Mouse (Mus musculus): ENCODE measurements around the gene Ubox5. TPM values are rescaled to one million over a fixed set of nuclear protein-coding genes. Genes with fewer than 3 reads are reported as not detected.
"Not testable (repeated sequence)": the region's sequence is repeated elsewhere in the genome, so short reads cannot be mapped to it uniquely, and the experiment has no call there.

Ubox5 gene
- polyA plus RNA-seq, 1 experiment from 2014 or later = 7.5 TPM

GRCm38 (mm10) chr2:130658530-130658929, 28.7 kb upstream of the Ubox5 start:
- 98% methylated on average over 10 of the region's 10 CpGs for WGBS
- no peaks in the 10 kb centered on the region for H3K9me3 ChIP-seq (replicated peaks; ENCODE audit: low read length)
- no peak overlapping the region for H3K27ac ChIP-seq
- H3K36me3 ChIP-seq (ENCODE audit: insufficient read depth, low read length) = peaks cover 66% of the 10 kb centered on the region
- H3K27me3 ChIP-seq (ENCODE audit: insufficient read depth, low read length) = no peaks in the 10 kb centered on the region
- no peaks in the 10 kb centered on the region; the same call in 1 of the 2 replicates for H3K4me1 ChIP-seq (replicated peaks; ENCODE audit: insufficient read depth, low read length)
- ATAC-seq (replicated peaks; ENCODE audit: low FRiP score, low read depth) (no peak), DNase-seq (ENCODE audit: low spot score) (no peak)
- no peak overlapping the region for H3K9ac ChIP-seq (ENCODE audit: low read depth, low read length)
- H3K4me3 ChIP-seq (replicated peaks; ENCODE audit: low read depth, low read length) = no peak overlapping the region
- H3K4me2 ChIP-seq (ENCODE audit: low read length) = no peak overlapping the region
- TF ChIP-seq CTCF (IDR thresholded peaks at IDR 0.05; ENCODE audit: low read depth) = no peak

- Histone ChIP-seq H3K4me3 (replicated peaks; ENCODE audit: low read depth, low read length) (no peak overlapping the region), H3K27ac (no peak overlapping the region), H3K36me3 (ENCODE audit: insufficient read depth, low read length) (peaks cover 65% of the 10 kb centered on the region), H3K9me3 (replicated peaks; ENCODE audit: low read length) (no peaks in the 10 kb centered on the region), H3K9ac (ENCODE audit: low read depth, low read length) (no peak overlapping the region), H3K4me2 (ENCODE audit: low read length) (no peak overlapping the region), H3K4me1 (replicated peaks; ENCODE audit: insufficient read depth, low read length) (no peaks in the 10 kb centered on the region), H3K27me3 (ENCODE audit: insufficient read depth, low read length) (no peaks in the 10 kb centered on the region)
- no peak for ATAC-seq (replicated peaks; ENCODE audit: low FRiP score, low read depth)
- no peak for DNase-seq (ENCODE audit: low spot score)
- WGBS = 90% methylated on average over 6 of the region's 6 CpGs
- no peak for TF ChIP-seq CTCF (IDR thresholded peaks at IDR 0.05; ENCODE audit: low read depth)
These were observed 27.7 kb upstream of the Ubox5 start for GRCm38 (mm10) chr2:130657541-130657940.

GRCm38 (mm10) chr2:130656536-130656935, 26.7 kb upstream of the Ubox5 start:
- Histone ChIP-seq H3K4me1 (replicated peaks; ENCODE audit: insufficient read depth, low read length) (no peaks in the 10 kb centered on the region), H3K9me3 (replicated peaks; ENCODE audit: low read length) (no peaks in the 10 kb centered on the region), H3K27ac (no peak overlapping the region), H3K4me3 (replicated peaks; ENCODE audit: low read depth, low read length) (no peak overlapping the region), H3K36me3 (ENCODE audit: insufficient read depth, low read length) (peaks cover 57% of the 10 kb centered on the region), H3K4me2 (ENCODE audit: low read length) (no peak overlapping the region), H3K27me3 (ENCODE audit: insufficient read depth, low read length) (no peaks in the 10 kb centered on the region), H3K9ac (ENCODE audit: low read depth, low read length) (no peak overlapping the region)
- 92% methylated on average over 9 of the region's 9 CpGs for WGBS
- DNase-seq (ENCODE audit: low spot score) (no peak), ATAC-seq (replicated peaks; ENCODE audit: low FRiP score, low read depth) (no peak)
- TF ChIP-seq CTCF (IDR thresholded peaks at IDR 0.05; ENCODE audit: low read depth) = no peak

GRCm38 (mm10) chr2:130655660-130656339, 26.0 kb upstream of the Ubox5 start:
- Histone ChIP-seq H3K9me3 (replicated peaks; ENCODE audit: low read length) (no peaks in the 10 kb centered on the region), H3K4me3 (replicated peaks; ENCODE audit: low read depth, low read length) (no peak overlapping the region), H3K9ac (ENCODE audit: low read depth, low read length) (no peak overlapping the region), H3K36me3 (ENCODE audit: insufficient read depth, low read length) (peaks cover 51% of the 10 kb centered on the region), H3K4me2 (ENCODE audit: low read length) (no peak overlapping the region), H3K27ac (no peak overlapping the region), H3K27me3 (ENCODE audit: insufficient read depth, low read length) (no peaks in the 10 kb centered on the region), H3K4me1 (replicated peaks; ENCODE audit: insufficient read depth, low read length) (no peaks in the 10 kb centered on the region)
- no peak for TF ChIP-seq CTCF (IDR thresholded peaks at IDR 0.05; ENCODE audit: low read depth)
- 88% methylated on average over 6 of the region's 6 CpGs for WGBS
- DNase-seq (ENCODE audit: low spot score) = no peak
- ATAC-seq (replicated peaks; ENCODE audit: low FRiP score, low read depth) = no peak

- no peaks in the 10 kb centered on the region for H3K4me1 ChIP-seq (replicated peaks; ENCODE audit: insufficient read depth, low read length)
- peaks cover 45% of the 10 kb centered on the region for H3K36me3 ChIP-seq (ENCODE audit: insufficient read depth, low read length)
- no peak for DNase-seq (ENCODE audit: low spot score)
- no peaks in the 10 kb centered on the region for H3K9me3 ChIP-seq (replicated peaks; ENCODE audit: low read length)
- H3K4me2 ChIP-seq (ENCODE audit: low read length) = no peak overlapping the region
- H3K9ac ChIP-seq (ENCODE audit: low read depth, low read length) = no peak overlapping the region
- no peak for ATAC-seq (replicated peaks; ENCODE audit: low FRiP score, low read depth)
- no peaks in the 10 kb centered on the region for H3K27me3 ChIP-seq (ENCODE audit: insufficient read depth, low read length)
- H3K27ac ChIP-seq = no peak overlapping the region
- WGBS = 92% methylated on average over 1 of the region's 1 CpGs
- no peak overlapping the region for H3K4me3 ChIP-seq (replicated peaks; ENCODE audit: low read depth, low read length)
- no peak for TF ChIP-seq CTCF (IDR thresholded peaks at IDR 0.05; ENCODE audit: low read depth)
These were observed 23.9 kb upstream of the Ubox5 start for GRCm38 (mm10) chr2:130653760-130654159.

GRCm38 (mm10) chr2:130653303-130653702, 23.5 kb upstream of the Ubox5 start:
- Histone ChIP-seq H3K4me1 (replicated peaks; ENCODE audit: insufficient read depth, low read length) (no peaks in the 10 kb centered on the region), H3K27ac (no peak overlapping the region), H3K36me3 (ENCODE audit: insufficient read depth, low read length) (peaks cover 43% of the 10 kb centered on the region), H3K4me3 (replicated peaks; ENCODE audit: low read depth, low read length) (no peak overlapping the region), H3K27me3 (ENCODE audit: insufficient read depth, low read length) (no peaks in the 10 kb centered on the region), H3K9ac (ENCODE audit: low read depth, low read length) (no peak overlapping the region), H3K9me3 (replicated peaks; ENCODE audit: low read length) (no peaks in the 10 kb centered on the region), H3K4me2 (ENCODE audit: low read length) (no peak overlapping the region)
- ATAC-seq (replicated peaks; ENCODE audit: low FRiP score, low read depth) (no peak), DNase-seq (ENCODE audit: low spot score) (no peak)
- WGBS = 91% methylated on average over 2 of the region's 2 CpGs
- no peak for TF ChIP-seq CTCF (IDR thresholded peaks at IDR 0.05; ENCODE audit: low read depth)

- WGBS = 87% methylated on average over 6 of the region's 6 CpGs
- H3K27ac ChIP-seq; H3K4me1 ChIP-seq (replicated peaks; ENCODE audit: insufficient read depth, low read length); H3K9me3 ChIP-seq (replicated peaks; ENCODE audit: low read length); H3K4me2 ChIP-seq (ENCODE audit: low read length); H3K9ac ChIP-seq (ENCODE audit: low read depth, low read length); ATAC-seq (replicated peaks; ENCODE audit: low FRiP score, low read depth); DNase-seq (ENCODE audit: low spot score); H3K4me3 ChIP-seq (replicated peaks; ENCODE audit: low read depth, low read length); H3K27me3 ChIP-seq (ENCODE audit: insufficient read depth, low read length): not testable (repeated sequence)
- H3K36me3 ChIP-seq (ENCODE audit: insufficient read depth, low read length) = peaks cover 10% of the 10 kb centered on the region
These were observed 19.2 kb upstream of the Ubox5 start for GRCm38 (mm10) chr2:130649028-130649427.

Data from kidney, postnatal 0 days (tissue).